Mouse (Mus musculus) liver, embryonic 16.5 days (tissue): ENCODE results near the gene Prkca. TPM values are rescaled to one million over a fixed set of nuclear protein-coding genes. Genes with fewer than 3 reads are reported as not detected.

Experiments
- ATAC-seq: fragments of 200-750 bp; cut with Nextera tagmentation; 2 replicates; pipeline ENCODE4 v1.8.0; 2017; ENCODE audit warnings: low read depth, mild to moderate bottlenecking, moderate number of reproducible peaks, moderate library complexity
- H3K27ac ChIP-seq: fragments of 300-500 bp; sonication (generic); 2 replicates; pipeline ENCODE4 v1.5.1; 2014; ENCODE audit warnings: mild to moderate bottlenecking, low read length
- H3K27me3 ChIP-seq: fragments of 300-500 bp; sonication (generic); 2 replicates; pipeline ENCODE4 v1.6.1; 2014; ENCODE audit warnings: low read depth, low read length, mixed read lengths; ENCODE audit not compliant: control insufficient read depth, insufficient read depth
- H3K36me3 ChIP-seq: fragments of 300-500 bp; sonication (generic); 2 replicates; pipeline ENCODE4 v1.6.1; 2014; ENCODE audit warnings: mild to moderate bottlenecking; ENCODE audit not compliant: control insufficient read depth, insufficient read depth
- H3K4me1 ChIP-seq: fragments of 300-500 bp; sonication (generic); 2 replicates; pipeline ENCODE4 v1.6.1; 2014; ENCODE audit warnings: low read depth, low read length, mixed read lengths; ENCODE audit not compliant: control insufficient read depth
- H3K4me2 ChIP-seq: fragments of 300-500 bp; sonication (generic); 2 replicates; pipeline ENCODE4 v1.6.1; 2014; ENCODE audit warnings: low read depth, low read length, mixed read lengths
- H3K4me3 ChIP-seq: fragments of 300-500 bp; sonication (generic); 2 replicates; pipeline ENCODE4 v1.5.1; 2014; ENCODE audit warnings: low read depth, mild to moderate bottlenecking, low read length
- H3K9ac ChIP-seq: fragments of 300-500 bp; sonication (generic); 2 replicates; pipeline ENCODE4 v1.6.1; 2014; ENCODE audit warnings: low read depth, low read length
- H3K9me3 ChIP-seq: fragments of 300-500 bp; sonication (generic); replicated peaks from 2 replicates; pipeline ENCODE4 v1.6.1; 2016; ENCODE audit warnings: low read length; ENCODE audit not compliant: control insufficient read depth
- WGBS: fragments of 180-500 bp; shearing (Covaris S2); extraction: QIAGEN DNeasy Blood & Tissue Kit; methylation state at CpG from one replicate; pipeline ENCODE4 v1.1.7; 2014; ENCODE audit not compliant: insufficient replicate concordance; 5-methylcytosine and 5-hydroxymethylcytosine counted together
- polyA plus RNA-seq: library from polyadenylated mRNA; unstranded; fragments of >200 nt; fragmentation: Nextera tagmentation; extraction: Ambion mirVana; gene quantifications from 2 replicates; pipeline ENCODE4 v1.2.1, GENCODE M21; 2015

Gene Prkca
- polyA plus RNA-seq, 1 experiment from 2014 or later: 3.4 TPM

DNA sequence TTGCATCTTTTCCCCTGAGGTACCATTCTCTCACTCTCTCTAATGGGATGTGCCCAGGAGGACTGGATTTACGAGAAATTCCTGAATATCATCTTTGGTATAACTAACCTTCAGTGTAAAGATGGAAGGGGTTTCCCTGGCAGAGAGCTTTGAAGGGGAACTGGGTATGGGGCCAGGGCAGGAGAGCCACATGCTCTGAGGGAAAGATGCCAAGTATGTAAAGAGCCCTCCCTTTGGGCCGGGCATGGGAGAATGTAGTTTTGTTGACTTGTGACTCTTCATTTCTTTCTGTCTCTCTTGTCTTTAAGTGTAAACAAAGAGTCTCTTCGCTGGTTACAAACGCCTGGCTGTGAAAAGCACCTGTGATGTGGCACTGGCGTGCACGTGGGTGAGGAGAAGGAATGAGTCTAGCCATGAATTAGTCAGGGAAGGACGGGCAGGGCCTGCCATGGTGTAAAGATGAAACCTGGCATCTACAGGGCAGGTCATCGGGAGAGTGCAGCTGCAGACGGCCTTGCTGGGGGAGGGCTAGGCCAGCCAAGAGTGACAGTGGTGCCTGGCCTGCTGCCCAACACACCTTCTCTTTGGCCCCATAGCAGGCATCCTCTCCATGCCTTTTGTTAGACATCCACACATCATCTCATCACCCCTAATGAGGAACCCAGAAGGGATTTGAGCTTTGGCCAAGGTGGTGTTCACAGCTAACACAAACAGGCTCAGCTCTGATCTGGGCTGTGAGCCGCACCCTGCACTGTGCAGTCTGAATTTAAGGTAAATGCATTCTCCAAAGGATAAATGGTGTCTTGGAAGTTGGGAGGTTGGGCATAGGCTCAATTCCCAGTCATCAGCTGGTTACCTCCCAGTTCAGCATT lies 388.3 kb downstream of the Prkca start:
- WGBS: 64% methylated on average over 10 of the region's 10 CpGs
- Histone ChIP-seq H3K4me3 (no peak overlapping the region), H3K9ac (no peak overlapping the region)

GRCm38 (mm10) chr11:107951431-107951830 lies 392.3 kb downstream of the Prkca start:
- H3K9me3 ChIP-seq: no peaks in the 10 kb centered on the region
- H3K9ac ChIP-seq: no peak overlapping the region
- no peak overlapping the region for H3K4me3 ChIP-seq
- no peak overlapping the region for H3K27ac ChIP-seq
- no peaks in the 10 kb centered on the region for H3K36me3 ChIP-seq
- no peak for ATAC-seq
- whole genome bisulfite sequencing: 69% methylated on average over 11 of the region's 11 CpGs
- H3K4me1 ChIP-seq: no peaks in the 10 kb centered on the region
- H3K27me3 ChIP-seq: no peaks in the 10 kb centered on the region
- H3K4me2 ChIP-seq: no peak overlapping the region

More for the DNA sequence above, 388.3 kb downstream of the Prkca start:
- H3K36me3 ChIP-seq: no peaks in the 10 kb centered on the region; the same call in 1 of the 2 replicates
- no peaks in the 10 kb centered on the region for H3K9me3 ChIP-seq
- no peak overlapping the region for H3K27ac ChIP-seq
- no peak for ATAC-seq
- H3K4me2 ChIP-seq: no peak overlapping the region
- no peaks in the 10 kb centered on the region for H3K4me1 ChIP-seq
- H3K27me3 ChIP-seq: no peaks in the 10 kb centered on the region

- no peak overlapping the region for H3K4me2 ChIP-seq
- H3K36me3 ChIP-seq: no peaks in the 10 kb centered on the region
- no peak overlapping the region for H3K27ac ChIP-seq
- no peak overlapping the region for H3K9ac ChIP-seq
- H3K9me3 ChIP-seq: no peaks in the 10 kb centered on the region
- no peak for ATAC-seq
- no peaks in the 10 kb centered on the region for H3K4me1 ChIP-seq
- H3K27me3 ChIP-seq: no peaks in the 10 kb centered on the region
- 90% methylated on average over 4 of the region's 4 CpGs for WGBS
- no peak overlapping the region for H3K4me3 ChIP-seq
Observed at GRCm38 (mm10) chr11:107950658-107951057, 393.1 kb downstream of the Prkca start.

- H3K36me3 ChIP-seq: no peaks in the 10 kb centered on the region
- ATAC-seq: no peak
- H3K27ac ChIP-seq: no peak overlapping the region
- H3K4me1 ChIP-seq: no peaks in the 10 kb centered on the region
- H3K4me3 ChIP-seq: no peak overlapping the region
- no peak overlapping the region for H3K4me2 ChIP-seq
- no peaks in the 10 kb centered on the region for H3K9me3 ChIP-seq
- WGBS: 64% methylated on average over 9 of the region's 9 CpGs
- H3K9ac ChIP-seq: no peak overlapping the region
- no peaks in the 10 kb centered on the region for H3K27me3 ChIP-seq
Observed at GRCm38 (mm10) chr11:107950211-107950610, 393.5 kb downstream of the Prkca start.

DNA sequence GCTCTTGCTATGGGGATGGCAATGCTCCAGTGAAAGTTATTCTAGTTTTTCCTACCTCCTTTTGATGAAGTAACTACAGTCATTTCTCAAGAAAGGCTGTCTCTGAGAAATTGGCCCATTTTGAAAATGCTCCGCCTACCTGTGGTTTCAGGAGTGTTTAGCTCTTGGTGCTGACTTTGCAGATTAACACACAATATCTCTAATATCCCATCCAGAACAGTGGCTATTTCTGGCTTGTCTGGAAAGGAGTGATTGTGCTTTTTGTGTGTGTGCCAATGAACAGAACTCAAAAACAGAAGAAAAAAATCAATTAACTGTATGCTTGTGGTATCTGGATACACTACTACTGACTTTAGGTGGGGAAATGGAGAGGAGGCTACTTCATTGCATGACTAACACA lies 395.8 kb downstream of the Prkca start:
- ATAC-seq: no peak
- Histone ChIP-seq H3K36me3 (no peaks in the 10 kb centered on the region; the same call in 1 of the 2 replicates), H3K4me3 (no peak overlapping the region), H3K27me3 (no peaks in the 10 kb centered on the region), H3K4me1 (no peaks in the 10 kb centered on the region), H3K9me3 (no peaks in the 10 kb centered on the region), H3K4me2 (no peak overlapping the region), H3K9ac (no peak overlapping the region), H3K27ac (no peak overlapping the region)
- 57% methylated on average over 1 of the region's 1 CpGs for WGBS

- WGBS: 65% methylated on average over 5 of the region's 5 CpGs
- no peaks in the 10 kb centered on the region; the same call in 1 of the 2 replicates for H3K36me3 ChIP-seq
- H3K27me3 ChIP-seq: no peaks in the 10 kb centered on the region
- H3K4me1 ChIP-seq: no peaks in the 10 kb centered on the region
- no peak overlapping the region for H3K4me3 ChIP-seq
- H3K27ac ChIP-seq: no peak overlapping the region
- no peak overlapping the region for H3K4me2 ChIP-seq
- H3K9me3 ChIP-seq: no peaks in the 10 kb centered on the region
- no peak for ATAC-seq
- H3K9ac ChIP-seq: no peak overlapping the region
Observed at GRCm38 (mm10) chr11:107946823-107947222, 396.9 kb downstream of the Prkca start.

- no peaks in the 10 kb centered on the region for H3K27me3 ChIP-seq
- no peak overlapping the region for H3K27ac ChIP-seq
- no peaks in the 10 kb centered on the region for H3K4me1 ChIP-seq
- ATAC-seq: no peak
- WGBS: 60% methylated on average over 2 of the region's 2 CpGs
- 0 out of 2 replicates have a peak, but pooled peaks cover 2% of the 10 kb centered on the region for H3K9me3 ChIP-seq
- peaks cover 9% of the 10 kb centered on the region; the same call in 1 of the 2 replicates for H3K36me3 ChIP-seq
- no peak overlapping the region for H3K9ac ChIP-seq
- H3K4me3 ChIP-seq: no peak overlapping the region
- H3K4me2 ChIP-seq: no peak overlapping the region
Observed at GRCm38 (mm10) chr11:107936929-107937328, 406.8 kb downstream of the Prkca start.

GRCm38 (mm10) chr11:107931721-107932120 lies 412.0 kb downstream of the Prkca start:
- Histone ChIP-seq H3K27ac (no peak overlapping the region), H3K4me3 (no peak overlapping the region), H3K4me1 (no peaks in the 10 kb centered on the region), H3K9ac (no peak overlapping the region), H3K27me3 (no peaks in the 10 kb centered on the region), H3K36me3 (no peaks in the 10 kb centered on the region), H3K9me3 (no peaks in the 10 kb centered on the region), H3K4me2 (no peak overlapping the region)
- ATAC-seq: no peak
- WGBS: 55% methylated on average over 7 of the region's 7 CpGs

GRCm38 (mm10) chr11:107931288-107931687 lies 412.4 kb downstream of the Prkca start:
- H3K4me2 ChIP-seq: no peak overlapping the region
- WGBS: 75% methylated on average over 11 of the region's 11 CpGs

More at GRCm38 (mm10) chr11:107931288-107931687, 412.4 kb downstream of the Prkca start:
- Histone ChIP-seq H3K9me3 (no peaks in the 10 kb centered on the region), H3K9ac (no peak overlapping the region), H3K36me3 (no peaks in the 10 kb centered on the region), H3K27me3 (no peaks in the 10 kb centered on the region), H3K4me1 (no peaks in the 10 kb centered on the region), H3K4me3 (no peak overlapping the region), H3K27ac (no peak overlapping the region)
- ATAC-seq: no peak
